Mouse (Mus musculus): ENCODE measurements around the gene Cep85l.

DNA sequence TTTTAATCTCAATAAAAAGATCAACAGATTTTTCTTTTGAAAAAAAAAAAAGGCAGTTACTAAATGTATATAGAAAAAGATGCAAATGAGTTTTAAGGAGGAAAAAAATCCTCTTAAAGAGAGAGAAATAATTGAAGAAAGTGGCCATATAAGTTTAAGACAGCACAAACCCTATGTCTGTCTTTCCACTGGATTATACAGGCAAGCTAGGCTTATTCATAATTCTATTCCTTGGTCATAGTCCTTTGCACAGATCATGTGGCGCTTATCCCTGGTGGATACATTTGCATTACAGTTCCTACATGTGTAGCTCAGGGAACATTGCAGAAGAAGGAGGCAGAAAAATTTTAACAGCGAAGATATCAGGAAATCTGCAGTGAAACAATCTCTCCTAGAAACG lies 73.1 kb downstream of the Cep85l start:
- no peak for TF ChIP-seq CTCF (IDR thresholded peaks at IDR 0.05)
- no peak for TF ChIP-seq EP300 (IDR thresholded peaks at IDR 0.05)
